Mouse (Mus musculus) adrenal gland, postnatal 4 days (tissue): Measurements from ENCODE around the gene Kif1b. TPM values are rescaled to one million over a fixed set of nuclear protein-coding genes. Genes with fewer than 3 reads are reported as not detected.
A peak's percentile ranks its signal among the peaks of the same experiment; 100 is the strongest.

Experiments used
- DNase-seq, 2 experiments: peaks; one replicate each; pipeline ENCODE4 v3.0.0; 2021 to 2022; ENCODE audit warnings: low spot score in 2 of 2, mixed read lengths in 2 of 2
- total RNA-seq, 2 experiments: library from RNA; stranded (reverse); gene quantifications; 2 replicates each; pipeline ENCODE4 v1.2.3; 2021

Gene Kif1b
- total RNA-seq, 2 experiments from 2014 or later: 118 to 124 TPM

DNA sequence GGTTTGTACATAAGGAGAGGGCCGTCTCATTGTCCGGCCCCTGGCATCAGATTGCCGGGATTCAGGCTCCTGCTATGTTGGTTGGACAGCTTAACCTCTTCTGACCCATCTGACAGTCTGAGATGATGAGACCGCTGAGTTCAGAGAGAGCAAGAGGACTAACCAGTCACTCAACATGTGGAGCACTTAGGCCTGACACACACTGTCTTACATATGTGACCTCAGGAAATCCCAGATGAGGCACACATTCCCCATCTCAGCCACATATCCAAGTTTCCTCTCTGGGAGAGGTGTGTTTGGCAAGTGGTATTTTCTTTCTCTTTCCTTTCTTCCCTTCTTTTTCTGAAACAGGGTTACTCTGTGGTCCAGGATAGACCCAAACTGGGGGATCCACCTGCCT lies 162.3 kb downstream of the Kif1b start:
- DNase-seq: no peak

DNA sequence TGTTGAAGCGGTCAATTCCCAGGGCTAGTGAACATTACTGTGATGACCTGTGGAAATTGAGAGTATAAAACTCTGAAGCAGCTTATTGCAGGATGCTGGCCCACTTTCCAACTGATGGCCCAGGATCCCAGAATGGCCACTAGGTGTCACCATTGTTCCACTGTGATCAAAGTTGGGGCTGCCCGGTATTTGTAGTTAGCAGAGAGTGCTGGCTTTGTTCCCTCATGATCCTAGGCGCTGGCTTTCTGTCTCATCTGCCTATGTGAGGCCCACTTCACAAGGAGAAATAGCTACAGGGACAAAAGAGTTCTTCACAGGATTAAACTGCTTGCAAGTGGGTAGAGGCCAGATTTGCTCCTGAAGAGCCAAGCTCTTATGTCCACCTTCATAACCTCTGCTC lies 163.0 kb downstream of the Kif1b start:
- peak; percentile 48 to 61 for DNase-seq

DNA sequence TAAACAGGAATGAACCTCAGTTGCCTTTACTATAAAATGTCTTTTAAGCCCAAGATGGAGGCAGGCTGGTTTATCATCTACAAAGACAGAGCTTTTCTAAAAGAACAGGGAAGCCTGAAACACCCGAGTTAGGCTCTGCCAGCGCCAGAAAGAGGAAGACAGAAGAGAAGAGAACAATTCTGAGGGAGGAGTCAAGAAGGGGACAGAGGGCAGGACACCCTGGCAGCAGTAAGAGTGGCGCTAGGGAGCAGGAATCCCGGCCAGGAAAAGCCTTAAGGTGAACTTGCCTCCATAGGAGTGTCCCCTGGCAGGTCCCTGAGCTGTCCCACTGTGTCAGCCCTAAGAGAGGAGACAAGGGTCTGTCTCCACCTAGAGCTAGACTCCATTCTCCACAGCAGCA lies 163.9 kb downstream of the Kif1b start:
- no peak for DNase-seq

DNA sequence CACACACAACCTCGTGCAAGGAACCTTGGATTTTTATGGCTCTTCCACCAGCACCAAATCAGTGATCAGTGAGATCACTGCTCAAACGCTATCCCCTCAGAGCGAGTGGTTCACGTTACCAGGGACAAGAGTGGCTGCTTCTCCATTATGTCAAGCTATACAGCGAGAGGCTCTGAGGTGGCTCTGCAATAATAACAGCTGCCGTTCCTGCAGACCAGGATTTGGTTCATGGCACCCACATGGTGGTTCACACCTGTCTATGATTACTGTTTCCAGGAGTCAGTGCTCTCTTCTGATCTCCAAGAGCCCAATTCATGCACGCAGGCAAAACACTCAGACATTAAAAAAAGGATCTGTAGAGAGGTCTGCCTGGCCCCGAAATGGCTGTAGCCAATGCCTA lies 169.0 kb downstream of the Kif1b start:
- DNase-seq: no peak

DNA sequence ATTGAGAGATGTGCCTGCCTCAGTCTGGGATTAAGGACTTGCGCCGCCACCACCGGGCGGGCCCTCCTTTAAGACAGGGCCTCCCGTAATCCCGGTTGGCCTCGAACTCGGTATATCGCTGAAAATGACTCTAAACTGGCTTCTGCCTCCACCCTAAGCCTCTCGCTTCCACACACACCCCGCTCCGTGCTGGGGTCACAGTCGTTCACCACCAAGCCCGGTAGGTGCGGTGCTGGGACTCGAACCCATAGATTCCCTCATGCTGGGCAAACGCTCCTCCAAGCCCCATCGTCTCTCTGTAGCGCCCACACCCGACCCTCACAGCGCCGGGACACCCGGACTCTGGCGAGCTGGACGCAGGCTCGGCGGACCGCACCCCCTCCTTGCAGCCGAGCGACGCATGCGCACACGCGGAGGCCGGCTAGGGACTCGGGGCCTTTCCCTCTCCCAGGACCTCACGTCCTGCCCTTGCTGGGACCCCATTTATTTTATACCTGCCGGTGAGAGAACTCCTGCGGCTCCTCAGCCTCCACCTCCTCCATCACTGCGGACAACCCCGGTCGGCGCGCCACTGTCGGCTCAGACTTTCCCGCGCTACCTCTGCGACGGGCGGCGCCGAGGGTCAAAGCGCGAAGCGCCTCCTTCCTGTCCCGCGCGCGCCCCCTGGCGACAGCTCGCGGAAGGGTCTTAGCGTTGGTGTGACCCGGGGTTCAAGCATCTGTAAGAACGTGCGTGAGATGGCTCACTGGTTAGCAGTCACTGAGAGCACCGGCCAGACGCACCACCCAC lies 170.3 kb downstream of the Kif1b start, which contains the start of gene Cenps:
Gene Cenps, minus strand, starts transcription at position 648 of the 789 bp plus-strand sequence.
- peak; percentile 81 to 92 for DNase-seq

DNA sequence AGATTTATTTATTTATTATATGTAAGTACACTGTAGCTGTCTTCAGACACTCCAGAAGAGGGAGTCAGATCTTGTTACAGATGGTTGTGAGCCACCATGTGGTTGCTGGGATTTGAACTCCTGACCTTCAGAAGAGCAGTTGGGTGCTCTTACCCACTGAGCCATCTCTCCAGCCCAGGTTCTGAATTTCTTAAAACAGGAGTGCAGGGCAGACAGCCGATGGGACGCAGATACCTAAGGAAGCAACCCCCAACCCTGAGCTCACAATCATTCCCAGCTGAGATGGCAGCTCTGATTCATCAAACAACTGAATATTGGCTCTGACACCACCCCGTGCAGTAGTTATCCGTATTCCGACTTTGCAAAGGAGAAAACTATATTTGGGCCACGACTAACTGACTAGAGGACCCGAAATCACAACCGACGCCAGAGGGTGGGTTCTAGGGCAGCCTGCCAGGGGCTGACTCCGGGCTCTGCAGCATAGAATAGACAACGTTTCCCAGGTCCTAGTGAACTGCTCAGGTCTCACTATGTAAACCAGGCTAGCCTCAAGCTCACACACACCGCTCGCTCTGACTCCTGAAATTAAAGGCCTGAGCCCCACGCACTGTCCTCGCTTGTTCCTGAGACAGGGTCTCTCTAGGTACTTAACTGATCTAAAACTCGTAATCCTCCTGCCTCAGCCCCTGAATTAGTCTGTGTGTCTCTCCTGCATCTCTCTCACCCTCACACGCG lies 171.2 kb downstream of the Kif1b start:
- no peak for DNase-seq

DNA sequence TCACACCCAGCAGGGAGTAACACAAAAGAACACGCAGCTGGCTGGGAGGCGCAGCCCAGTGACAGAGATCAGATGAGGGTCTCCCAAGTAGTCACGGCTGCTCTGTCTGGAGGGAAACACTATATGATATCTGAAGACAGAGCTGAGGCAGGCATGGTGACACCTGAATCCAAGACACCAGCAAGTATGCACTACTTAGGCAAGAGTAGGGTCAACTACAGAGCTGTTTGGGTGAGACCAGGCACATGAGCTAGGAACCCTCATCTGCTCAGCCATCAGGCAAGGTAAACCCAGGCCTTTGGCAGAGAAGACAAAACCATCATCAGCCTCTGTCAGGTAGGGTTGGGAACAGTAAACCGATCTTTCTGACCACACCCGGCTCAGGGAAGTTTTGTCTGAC lies 174.1 kb downstream of the Kif1b start:
- no peak for DNase-seq

DNA sequence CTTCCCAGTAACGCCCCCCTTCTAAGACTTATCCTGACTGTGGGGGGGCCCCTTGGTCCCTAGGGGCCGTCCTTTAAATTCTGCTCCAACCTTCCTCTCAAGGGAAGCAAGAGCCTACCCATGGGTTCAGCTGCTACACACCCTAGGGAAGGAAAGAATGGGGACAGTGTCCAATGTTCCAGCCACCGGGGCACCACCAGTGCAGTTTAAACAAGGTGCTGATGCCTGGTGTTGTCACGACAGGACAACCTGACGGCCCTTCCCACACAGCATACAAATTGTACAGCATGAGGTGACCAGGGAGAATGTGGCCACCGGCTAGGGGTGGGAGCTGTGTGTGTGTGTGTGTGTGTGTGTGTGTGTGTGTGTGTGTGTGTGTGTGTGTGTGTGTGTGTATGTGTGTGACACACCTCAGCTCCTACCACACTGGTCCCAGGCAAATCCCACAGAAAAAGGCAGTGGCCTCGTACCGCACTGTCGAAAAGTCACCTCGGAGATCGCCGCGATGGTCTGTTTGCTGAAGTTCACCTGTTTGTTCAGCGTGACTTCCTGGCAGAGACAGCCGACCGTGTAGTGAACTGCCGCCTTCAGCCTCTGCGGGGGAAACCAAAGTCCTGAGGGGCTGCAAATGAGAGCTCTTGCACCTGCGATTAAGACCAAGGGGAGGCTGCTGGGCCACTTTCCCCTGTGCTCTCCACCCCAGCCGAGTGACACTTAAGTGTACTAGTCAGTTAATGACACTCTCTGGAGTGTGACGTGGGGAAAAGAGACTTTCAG lies 175.5 kb downstream of the Kif1b start:
- DNase-seq: no peak

DNA sequence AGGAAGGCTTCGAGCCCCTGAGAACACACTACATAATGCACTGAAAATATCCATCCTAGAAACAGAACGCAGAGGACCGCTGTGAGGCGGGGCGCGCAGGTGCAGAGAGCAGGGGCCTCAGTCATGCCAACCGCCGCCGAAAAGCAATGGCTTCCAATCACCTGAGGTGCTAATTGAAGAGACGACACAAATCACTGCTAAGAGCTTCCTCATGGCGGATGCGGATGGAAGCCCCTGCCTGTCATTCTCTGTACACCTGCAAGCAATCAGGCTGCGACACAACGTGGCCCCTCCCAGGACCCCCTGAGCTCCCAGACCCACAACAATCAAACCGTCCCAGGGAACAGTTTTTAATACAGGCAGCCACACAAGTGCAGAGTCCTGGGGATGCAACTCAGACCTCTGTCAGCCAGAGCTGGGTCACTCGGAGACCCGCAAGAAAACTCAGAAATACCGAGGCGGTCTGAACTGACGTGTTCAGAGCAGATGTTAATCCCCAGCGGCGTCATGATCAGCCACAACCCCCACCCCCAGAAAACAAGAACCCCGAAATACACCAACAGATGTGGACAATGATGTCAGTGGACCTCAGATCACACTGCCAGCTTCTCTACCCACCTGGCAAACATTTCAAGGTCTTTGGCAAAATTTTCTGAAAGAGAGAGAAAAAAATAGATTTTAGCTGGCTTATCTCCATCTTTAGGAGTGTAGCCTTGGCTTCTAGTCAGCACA lies 176.3 kb downstream of the Kif1b start:
- no peak for DNase-seq

DNA sequence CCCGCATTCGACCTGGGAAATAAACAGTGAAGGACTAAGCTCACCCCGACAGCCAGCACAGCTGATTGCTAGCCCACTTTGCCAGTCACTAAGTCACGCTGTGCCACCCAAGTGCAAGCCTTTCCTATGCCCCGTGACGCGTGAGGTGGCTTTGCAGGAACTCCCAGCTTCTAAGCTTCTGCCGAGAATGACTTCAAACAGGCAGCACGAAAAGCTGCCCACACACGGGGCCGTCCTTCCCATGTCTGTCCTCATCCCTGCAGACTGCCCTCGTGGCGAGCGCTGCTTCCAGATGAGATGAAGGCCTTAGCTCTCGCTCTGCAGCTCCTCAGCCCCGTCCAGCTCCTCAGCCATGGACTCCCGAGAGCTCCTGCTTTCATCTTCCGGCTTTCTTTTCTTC lies 179.0 kb downstream of the Kif1b start:
- DNase-seq: no peak

DNA sequence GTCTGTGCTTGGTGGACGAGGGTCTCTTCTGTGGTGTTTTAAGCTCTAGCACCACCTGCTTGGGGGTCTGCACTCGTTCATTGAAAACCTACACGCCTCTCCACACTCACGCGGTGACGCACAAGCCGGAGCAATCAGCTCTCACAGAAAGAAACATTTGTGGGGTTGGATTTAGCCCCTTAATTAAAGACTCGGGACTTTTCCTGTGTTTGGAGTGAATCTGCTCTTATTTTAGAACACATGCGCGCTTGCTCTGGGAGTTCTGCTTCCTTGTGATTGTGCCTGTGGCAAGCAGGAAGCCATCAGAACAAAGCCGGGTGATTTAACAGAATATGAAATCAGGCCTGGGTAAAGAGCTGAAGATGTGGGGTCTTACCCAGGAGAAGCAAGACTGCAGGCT lies 180.8 kb downstream of the Kif1b start, which contains the start of gene Cort:
Gene Cort, minus strand, starts transcription at position 101 of the 400 bp plus-strand sequence.
- no peak for DNase-seq

Other genes starting within 250 kb of the Kif1b start
- gene Pex14, start 207.8 kb downstream of the Kif1b start, total RNA-seq: 10 to 100 TPM; 63.0 to 67.3 TPM
- 10 to 100 TPM; 24.4 to 24.9 TPM for gene Dffa, start 203.5 kb downstream of the Kif1b start, total RNA-seq
- gene Cort, start 180.9 kb downstream of the Kif1b start, total RNA-seq: 1 to 10 TPM; 2.4 to 3.1 TPM
- gene Cenps, start 170.1 kb downstream of the Kif1b start, total RNA-seq: 10 to 100 TPM; 17.1 to 19.3 TPM
- gene Pgd, start 140.9 kb downstream of the Kif1b start, total RNA-seq: 100 to 1,000 TPM; 191 to 193 TPM
- 10 to 100 TPM; 89.1 to 92.6 TPM for gene Ube4b, start 119.1 kb upstream of the Kif1b start, total RNA-seq
- gene Rbp7, start 147.3 kb upstream of the Kif1b start, total RNA-seq: 10 to 100 TPM; 12.6 to 19.8 TPM
- not detected for gene Tmem274, start 169.7 kb upstream of the Kif1b start, total RNA-seq
- gene Nmnat1, start 177.5 kb upstream of the Kif1b start, total RNA-seq: 10 to 100 TPM; 10.1 to 12.3 TPM
- gene Lzic, start 177.5 kb upstream of the Kif1b start, total RNA-seq: 10 to 100 TPM; 35.3 to 37.4 TPM
- 10 to 100 TPM; 44.7 to 44.8 TPM for gene Ctnnbip1, start 210.5 kb upstream of the Kif1b start, total RNA-seq